Mouse (Mus musculus) ES-E14 (cell line): Measurements from ENCODE around the gene Pcdh7. TPM values are rescaled to one million over a fixed set of nuclear protein-coding genes. Genes with fewer than 3 reads are reported as not detected.
A peak's percentile ranks its signal among the peaks of the same experiment; 100 is the strongest.

Experiments used
- DNase-seq: peaks from one replicate; pipeline ENCODE4 v3.0.0-alpha.2; 2013; ENCODE audit warnings: low read depth, low spot score
- H3K27ac ChIP-seq: 2 replicates; pipeline ENCODE4 v1.5.1; 2012; ENCODE audit warnings: low read depth, mild to moderate bottlenecking, low read length, moderate library complexity, mixed read lengths; ENCODE audit not compliant: poor library complexity, insufficient read depth, severe bottlenecking
- H3K36me3 ChIP-seq: 2 replicates; pipeline ENCODE4 v1.6.1; 2012; ENCODE audit warnings: mild to moderate bottlenecking, low read length, moderate library complexity, mixed read lengths; ENCODE audit not compliant: control insufficient read depth, poor library complexity, insufficient read depth, severe bottlenecking
- H3K4me1 ChIP-seq, 2 experiments: fragments of 150-350 bp in 1 of 2; sonication (generic) in 1 of 2; 2 replicates each; pipeline ENCODE4 v1.6.1; 2012; ENCODE audit warnings: low read length in 2 of 2, mild to moderate bottlenecking in 1 of 2, mixed read lengths in 1 of 2; ENCODE audit not compliant: control insufficient read depth in 2 of 2, insufficient read depth in 2 of 2, poor library complexity in 1 of 2
- H3K4me3 ChIP-seq, 2 experiments: fragments of 150-350 bp in 1 of 2; sonication (generic) in 1 of 2; 2 replicates each; pipeline ENCODE4 v1.5.1; 2012; ENCODE audit warnings: low read length in 2 of 2, low read depth in 1 of 2, mild to moderate bottlenecking in 1 of 2, mixed read lengths in 1 of 2; ENCODE audit not compliant: insufficient read depth in 1 of 2, poor library complexity in 1 of 2, severe bottlenecking in 1 of 2
- H3K9ac ChIP-seq: 2 replicates; pipeline ENCODE4 v1.6.1; 2012; ENCODE audit warnings: low read depth, mild to moderate bottlenecking, low read length, mixed read lengths; ENCODE audit not compliant: poor library complexity, insufficient read depth, severe bottlenecking
- H3K9me3 ChIP-seq: fragments of 150-350 bp; sonication (generic); 2 replicates; pipeline ENCODE4 v1.6.1; 2012; ENCODE audit warnings: low read depth, mild to moderate bottlenecking, low read length; ENCODE audit not compliant: control insufficient read depth, insufficient read depth
- CHD2 ChIP-seq: IDR thresholded peaks from 2 replicates; pipeline ENCODE4 v1.6.1; 2014; ENCODE audit warnings: mild to moderate bottlenecking, low read depth, low read length, inconsistent platforms
- HCFC1 ChIP-seq: IDR thresholded peaks from 2 replicates; pipeline ENCODE4 v1.6.1; 2012; ENCODE audit warnings: low read length, inconsistent platforms, borderline replicate concordance; ENCODE audit not compliant: insufficient read depth
- MAFK ChIP-seq: IDR thresholded peaks from 2 replicates; pipeline ENCODE4 v1.6.1; 2014; ENCODE audit warnings: mild to moderate bottlenecking, low read depth, low read length, inconsistent platforms; ENCODE audit not compliant: insufficient read depth
- ZC3H11A ChIP-seq: IDR thresholded peaks from 2 replicates; pipeline ENCODE4 v1.6.1; 2012; ENCODE audit warnings: low read depth, mild to moderate bottlenecking, inconsistent platforms, low read length, borderline replicate concordance
- ZNF384 ChIP-seq: IDR thresholded peaks from 2 replicates; pipeline ENCODE4 v1.6.1; 2012; ENCODE audit warnings: low read depth, low read length, inconsistent platforms
- in situ Hi-C, 2 experiments: fragments of 600-800 bp; cut with MboI; formaldehyde crosslinking; loops; one replicate each; pipeline ENCODE4 v1.15.1; 2025; ENCODE audit warnings: low sequenced_read_pairs in 2 of 2, inconsistent platforms in 1 of 2; ENCODE audit not compliant: unreplicated experiment in 2 of 2
- total RNA-seq: library from RNA; depleted of rRNA; stranded (reverse); fragments of 300-350 nt; gene quantifications from 2 replicates; pipeline ENCODE4 v1.2.3, GENCODE M21; 2012

The Pcdh7 gene
- total RNA-seq, 1 experiment, result 11.9 TPM

DNA sequence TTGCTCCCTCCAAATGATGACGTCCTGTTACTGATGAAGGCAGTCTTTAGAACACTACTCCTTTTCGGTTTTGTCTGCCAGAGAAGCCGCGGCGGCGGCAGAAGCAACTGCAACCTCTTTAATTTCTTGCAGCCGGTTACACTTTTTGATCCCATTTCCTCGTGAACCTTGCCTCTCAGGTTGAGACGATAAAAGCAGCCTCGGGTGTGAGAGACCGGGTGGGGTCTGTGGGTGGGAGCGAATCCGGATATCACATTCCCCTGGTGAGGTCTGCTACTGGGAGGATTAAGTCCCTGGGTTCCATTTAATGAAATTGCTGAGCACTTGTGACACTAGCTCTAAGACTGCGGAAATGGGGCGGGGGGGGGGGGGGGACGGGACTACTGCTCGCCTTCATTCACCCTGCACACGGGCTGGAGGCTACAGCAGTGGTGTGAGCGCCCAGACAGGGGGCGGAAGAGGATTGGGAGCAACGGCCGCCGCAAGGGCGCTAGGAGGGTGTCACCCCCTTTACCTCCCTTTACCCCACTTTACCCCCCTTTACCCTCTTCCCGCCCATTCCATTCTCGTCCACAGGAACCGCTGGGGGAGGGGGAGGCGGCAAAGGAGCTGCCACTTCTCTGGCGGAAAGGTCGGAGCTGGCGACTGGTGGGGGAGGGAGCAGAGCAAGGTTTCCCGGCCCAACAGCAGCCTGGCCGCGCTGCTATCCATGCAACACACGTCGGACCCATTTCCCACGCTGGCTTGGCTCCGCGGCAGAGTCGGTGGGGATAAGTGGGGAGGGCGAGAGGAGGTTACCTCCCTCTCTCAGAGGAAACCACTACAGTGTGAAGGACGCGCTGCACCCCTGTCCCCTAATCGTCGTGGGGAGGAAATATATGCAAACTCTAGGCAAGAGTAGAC, 2.9 kb upstream of the Pcdh7 start:
- peak overlapping the region; percentile 61 to 65 for H3K4me3 ChIP-seq
- no peaks in the 10 kb centered on the region for H3K9me3 ChIP-seq
- no peak for DNase-seq
- no peak overlapping the region for H3K27ac ChIP-seq
- H3K4me1 ChIP-seq, result peaks cover 0 to 5% of the 10 kb centered on the region in 2 experiments; a peak in 2 of 4 replicates
- no peak for TF ChIP-seq ZNF384
- TF ChIP-seq HCFC1, result no peak
- no peak for TF ChIP-seq ZC3H11A
- no peak for TF ChIP-seq MAFK
- TF ChIP-seq CHD2, result no peak
- in situ Hi-C loops, result no loop called here
- H3K36me3 ChIP-seq, result no peaks in the 10 kb centered on the region
- no peak overlapping the region for H3K9ac ChIP-seq

GRCm38 (mm10) chr5:57715524-57716400, 2.0 kb upstream of the Pcdh7 start:
- Histone ChIP-seq H3K4me1 (peaks cover 0 to 5% of the 10 kb centered on the region in 2 experiments; a peak in 2 of 4 replicates), H3K27ac (no peak overlapping the region), H3K9ac (no peak overlapping the region), H3K36me3 (no peaks in the 10 kb centered on the region), H3K9me3 (no peaks in the 10 kb centered on the region), H3K4me3 (peak overlapping the region; percentile 61 to 65)
- in situ Hi-C loops, result no loop called here
- TF ChIP-seq CHD2, result no peak
- peak; percentile 67 for TF ChIP-seq MAFK
- DNase-seq, result no peak

GRCm38 (mm10) chr5:57716421-57717237, 1.1 kb upstream of the Pcdh7 start:
- Histone ChIP-seq H3K9ac (peak overlapping the region; percentile 14; the same call in 1 of the 2 replicates), H3K36me3 (no peaks in the 10 kb centered on the region), H3K27ac (no peak overlapping the region), H3K4me1 (peaks cover 0 to 5% of the 10 kb centered on the region in 2 experiments; a peak in 2 of 4 replicates), H3K9me3 (no peaks in the 10 kb centered on the region), H3K4me3 (peak overlapping the region; percentile 61 to 65; a peak in 3 of 4 replicates)
- peak; percentile 36 for DNase-seq
- in situ Hi-C loops, result no loop called here
- TF ChIP-seq HCFC1, result no peak
- no peak for TF ChIP-seq CHD2
- no peak for TF ChIP-seq ZNF384
- no peak for TF ChIP-seq ZC3H11A
- TF ChIP-seq MAFK, result no peak
